Mouse (Mus musculus) adrenal gland, adult (tissue): ENCODE results near the gene Evx2.

Source experiments
- DNase-seq, 2 experiments: peaks; one replicate each; pipeline ENCODE4 v3.0.0; 2022 to 2023; ENCODE audit warnings: low spot score in 1 of 2; ENCODE audit not compliant: inconsistent age in 2 of 2

Evx2 gene

GRCm38 (mm10) chr2:74695813-74696430 is 36.6 kb upstream of the Evx2 start:
- DNase-seq, result no peak

GRCm38 (mm10) chr2:74695383-74695782 is 36.0 kb upstream of the Evx2 start:
- DNase-seq, result no peak

- DNase-seq, result peak in 1 of 2 experiments; percentile 67
Observed at GRCm38 (mm10) chr2:74694066-74694465, 34.7 kb upstream of the Evx2 start.

- DNase-seq, result no peak
Observed at GRCm38 (mm10) chr2:74693432-74693827, 34.1 kb upstream of the Evx2 start.

- peak in 1 of 2 experiments; percentile 37 for DNase-seq
Observed at GRCm38 (mm10) chr2:74692808-74693431, 33.6 kb upstream of the Evx2 start.

- DNase-seq, result peak in 1 of 2 experiments; percentile 49
Observed at GRCm38 (mm10) chr2:74691995-74692807, 32.8 kb upstream of the Evx2 start.

GRCm38 (mm10) chr2:74691022-74691951 is 31.9 kb upstream of the Evx2 start, which contains the start of gene Hoxd10:
TSS of gene Hoxd10 (plus strand) at chr2:74691924.
- DNase-seq, result peak; percentile 70 to 86

- no peak for DNase-seq
Observed at GRCm38 (mm10) chr2:74690338-74690716, 31.0 kb upstream of the Evx2 start.

- DNase-seq, result peak in 1 of 2 experiments; percentile 51
Observed at GRCm38 (mm10) chr2:74689574-74690337, 30.4 kb upstream of the Evx2 start.

GRCm38 (mm10) chr2:74688795-74689573 is 29.6 kb upstream of the Evx2 start:
- DNase-seq, result no peak

- no peak for DNase-seq
Observed at GRCm38 (mm10) chr2:74687698-74688555, 28.6 kb upstream of the Evx2 start.

GRCm38 (mm10) chr2:74686988-74687697 is 27.8 kb upstream of the Evx2 start:
- no peak for DNase-seq

- peak; percentile 64 to 85 for DNase-seq
Observed at GRCm38 (mm10) chr2:74686301-74686987, 27.1 kb upstream of the Evx2 start.

- no peak for DNase-seq
Observed at GRCm38 (mm10) chr2:74685059-74685603, 25.8 kb upstream of the Evx2 start.

- no peak for DNase-seq
Observed at GRCm38 (mm10) chr2:74684106-74684505, 24.7 kb upstream of the Evx2 start.

- DNase-seq, result no peak
Observed at GRCm38 (mm10) chr2:74683471-74683951, 24.2 kb upstream of the Evx2 start.

- no peak for DNase-seq
Observed at GRCm38 (mm10) chr2:74682796-74683195, 23.4 kb upstream of the Evx2 start.
